Mouse (Mus musculus) G1E (cell line): ENCODE data around the gene Akr1b8. TPM values are rescaled to one million over a fixed set of nuclear protein-coding genes. Genes with fewer than 3 reads are reported as not detected.

ENCODE experiments used
- ATAC-seq: 2 replicates; pipeline ENCODE4 v1.8.0; 2016; ENCODE audit warnings: mild to moderate bottlenecking; ENCODE audit not compliant: insufficient number of reproducible peaks, poor library complexity, low FRiP score, severe bottlenecking; ENCODE audit errors: extremely low read depth
- DNase-seq: peaks from one replicate; pipeline ENCODE4 v3.0.0; 2012; ENCODE audit warnings: low spot score
- H3K27me3 ChIP-seq: 2 replicates; pipeline ENCODE4 v1.6.1; 2012; ENCODE audit warnings: mild to moderate bottlenecking, low read length, inconsistent platforms; ENCODE audit not compliant: insufficient read depth
- H3K36me3 ChIP-seq: replicated peaks from 2 replicates; pipeline ENCODE3; 2012; ENCODE audit warnings: mild to moderate bottlenecking, inconsistent platforms
- H3K4me1 ChIP-seq: 2 replicates; pipeline ENCODE4 v1.6.1; 2012; ENCODE audit warnings: low read depth, low read length, inconsistent platforms, mixed read lengths; ENCODE audit not compliant: insufficient read depth
- H3K4me3 ChIP-seq: 2 replicates; pipeline ENCODE4 v1.5.1; 2012; ENCODE audit warnings: low read depth, mild to moderate bottlenecking, inconsistent platforms, low read length, moderate library complexity, mixed read lengths
- H3K9me3 ChIP-seq: replicated peaks from 2 replicates; pipeline ENCODE4 v1.6.1; 2012; ENCODE audit warnings: inconsistent platforms
- CTCF ChIP-seq: IDR thresholded peaks from 2 replicates; pipeline ENCODE4 v1.5.1; 2012; ENCODE audit warnings: low read depth, low read length, inconsistent platforms, mixed read lengths
- GATA1 ChIP-seq: IDR thresholded peaks from 2 replicates; pipeline ENCODE4 v1.6.1; 2012; ENCODE audit warnings: borderline replicate concordance, low read length, inconsistent platforms, mixed read lengths
- GATA2 ChIP-seq: IDR thresholded peaks from 2 replicates; pipeline ENCODE4 v1.6.1; 2012; ENCODE audit warnings: low read depth, low read length, inconsistent platforms, borderline replicate concordance
- POLR2AphosphoS5 ChIP-seq: IDR thresholded peaks from 2 replicates; pipeline ENCODE4 v1.6.1; 2012; ENCODE audit warnings: low read depth, low read length, inconsistent platforms; ENCODE audit not compliant: insufficient replicate concordance
- TAL1 ChIP-seq: conservative IDR thresholded peaks from 2 replicates; pipeline ENCODE4 v1.6.1; 2012; ENCODE audit warnings: low read depth, low read length, inconsistent platforms, mixed read lengths
- polyA plus RNA-seq: library from polyadenylated mRNA; stranded (reverse); fragments of >175 nt; gene quantifications from 2 replicates; pipeline ENCODE4 v1.2.3, GENCODE M21; 2012
- total RNA-seq, 2 experiments: library from RNA; stranded (forward) in 1 of 2; stranded (reverse) in 1 of 2; fragments of 200-1000 nt in 1 of 2; fragments of >200 nt in 1 of 2; fragmentation: Nextera tagmentation in 1 of 2; gene quantifications; 2 replicates each; pipeline ENCODE4 v1.2.3; 2014 to 2017

Gene Akr1b8
- total and polyA plus RNA-seq, 3 experiments, result 0.05 to 1.7 (median 0.33) TPM

GRCm38 (mm10) chr6:34334673-34335072 is 19.2 kb upstream of the Akr1b8 start:
- no peaks in the 10 kb centered on the region for H3K4me1 ChIP-seq
- H3K4me3 ChIP-seq, result no peak overlapping the region
- H3K36me3 ChIP-seq, result no peaks in the 10 kb centered on the region
- peaks cover 4% of the 10 kb centered on the region; the same call in 1 of the 2 replicates for H3K27me3 ChIP-seq
- no peak for DNase-seq
- TF ChIP-seq GATA1 (no peak), GATA2 (no peak), TAL1 (no peak), CTCF (no peak)
- no peaks in the 10 kb centered on the region for H3K9me3 ChIP-seq
- ATAC-seq, result no peak

GRCm38 (mm10) chr6:34337799-34338198 is 16.1 kb upstream of the Akr1b8 start:
- Histone ChIP-seq H3K4me3 (no peak overlapping the region), H3K27me3 (peaks cover 2% of the 10 kb centered on the region; the same call in 1 of the 2 replicates), H3K36me3 (no peaks in the 10 kb centered on the region), H3K4me1 (no peaks in the 10 kb centered on the region), H3K9me3 (no peaks in the 10 kb centered on the region)
- TF ChIP-seq GATA2 (no peak), TAL1 (no peak), CTCF (no peak), GATA1 (no peak), POLR2AphosphoS5 (no peak)
- DNase-seq (no peak), ATAC-seq (no peak)

- H3K4me3 ChIP-seq, result no peak overlapping the region
- ATAC-seq, result no peak
- no peaks in the 10 kb centered on the region; the same call in 1 of the 2 replicates for H3K4me1 ChIP-seq
- TF ChIP-seq GATA1 (no peak), GATA2 (no peak), TAL1 (no peak), CTCF (no peak), POLR2AphosphoS5 (no peak)
- no peaks in the 10 kb centered on the region for H3K36me3 ChIP-seq
- no peak for DNase-seq
- H3K9me3 ChIP-seq, result no peaks in the 10 kb centered on the region
- H3K27me3 ChIP-seq, result peaks cover 11% of the 10 kb centered on the region
Observed at GRCm38 (mm10) chr6:34341991-34342390, 11.9 kb upstream of the Akr1b8 start.

GRCm38 (mm10) chr6:34342476-34342875 is 11.4 kb upstream of the Akr1b8 start:
- Histone ChIP-seq H3K27me3 (peaks cover 11% of the 10 kb centered on the region), H3K4me1 (no peaks in the 10 kb centered on the region; the same call in 1 of the 2 replicates), H3K36me3 (no peaks in the 10 kb centered on the region), H3K4me3 (no peak overlapping the region), H3K9me3 (no peaks in the 10 kb centered on the region)
- ATAC-seq (no peak), DNase-seq (no peak)
- no peak for TF ChIP-seq GATA1
- TF ChIP-seq GATA2, result no peak
- TF ChIP-seq TAL1, result no peak
- TF ChIP-seq CTCF, result no peak
- TF ChIP-seq POLR2AphosphoS5, result no peak

- no peaks in the 10 kb centered on the region for H3K36me3 ChIP-seq
- ATAC-seq, result no peak
Observed at GRCm38 (mm10) chr6:34343426-34343825, 10.5 kb upstream of the Akr1b8 start.

GRCm38 (mm10) chr6:34344135-34344850 is 9.6 kb upstream of the Akr1b8 start:
- H3K4me1 ChIP-seq, result no peaks in the 10 kb centered on the region; the same call in 1 of the 2 replicates
- no peak for DNase-seq
- no peaks in the 10 kb centered on the region for H3K36me3 ChIP-seq
- TF ChIP-seq TAL1 (no peak), POLR2AphosphoS5 (no peak)
- H3K9me3 ChIP-seq, result no peaks in the 10 kb centered on the region
- no peak for ATAC-seq
- no peak overlapping the region for H3K4me3 ChIP-seq
- H3K27me3 ChIP-seq, result peaks cover 17% of the 10 kb centered on the region

More at GRCm38 (mm10) chr6:34343426-34343825, 10.5 kb upstream of the Akr1b8 start:
- no peaks in the 10 kb centered on the region; the same call in 1 of the 2 replicates for H3K4me1 ChIP-seq
- no peaks in the 10 kb centered on the region for H3K9me3 ChIP-seq
- TF ChIP-seq POLR2AphosphoS5 (no peak), GATA2 (no peak), TAL1 (no peak), GATA1 (no peak), CTCF (no peak)
- H3K27me3 ChIP-seq, result peaks cover 11% of the 10 kb centered on the region
- H3K4me3 ChIP-seq, result no peak overlapping the region
- no peak for DNase-seq

GRCm38 (mm10) chr6:34344935-34345334 is 9.0 kb upstream of the Akr1b8 start:
- H3K4me1 ChIP-seq, result no peaks in the 10 kb centered on the region; the same call in 1 of the 2 replicates
- no peaks in the 10 kb centered on the region for H3K9me3 ChIP-seq
- H3K4me3 ChIP-seq, result no peak overlapping the region
- ATAC-seq, result no peak
- DNase-seq, result no peak
- H3K27me3 ChIP-seq, result peaks cover 17% of the 10 kb centered on the region
- TF ChIP-seq TAL1 (no peak), GATA1 (no peak), CTCF (no peak), GATA2 (no peak), POLR2AphosphoS5 (no peak)
- H3K36me3 ChIP-seq, result no peaks in the 10 kb centered on the region
